Mouse (Mus musculus) left cerebral cortex, postnatal 36 days (tissue): ENCODE results near the gene Foxd2. TPM values are rescaled to one million over a fixed set of nuclear protein-coding genes. Genes with fewer than 3 reads are reported as not detected.
A peak's percentile ranks its signal among the peaks of the same experiment; 100 is the strongest.

Source experiments
- DNase-seq, 2 experiments: peaks; one replicate each; pipeline ENCODE4 v3.0.0; 2021 to 2022; ENCODE audit warnings: low spot score in 2 of 2, mixed read lengths in 1 of 2
- intact Hi-C: fragments of 180-260 bp; cut with DNase I; formaldehyde crosslinking; loops from one replicate; pipeline ENCODE4 v1.15.1; 2025
- total RNA-seq, 2 experiments: library from RNA; stranded (reverse); gene quantifications; 2 replicates each; pipeline ENCODE4 v1.2.3; 2021

Foxd2 gene
- total RNA-seq, 2 experiments from 2014 or later: 0.27 to 0.39 TPM

DNA sequence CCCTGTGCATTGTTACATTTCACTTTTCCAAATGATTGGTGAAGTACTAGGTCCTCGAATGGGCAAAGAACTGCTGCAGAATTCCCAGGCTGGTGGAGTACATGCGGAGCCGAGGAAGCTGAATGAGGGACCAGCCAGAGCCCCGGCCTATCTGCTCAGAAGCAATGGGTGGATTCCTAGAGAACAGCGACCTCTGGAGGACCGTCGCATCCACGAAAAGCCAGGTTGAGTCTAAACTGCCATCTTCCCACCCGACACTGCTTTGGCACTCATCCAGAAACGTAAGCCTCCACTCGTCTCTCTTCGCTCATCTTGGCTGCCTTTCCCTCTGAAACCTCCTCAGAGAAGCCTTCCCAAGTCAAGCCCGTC lies 4.9 kb upstream of the Foxd2 start:
- intact Hi-C loops: loop anchor here (5.0 kb wide), 2 partner anchors 246 to 1024 kb away; partner anchors contain the start of gene Dmbx1
- no peak for DNase-seq

GRCm38 (mm10) chr4:114912705-114913593 lies 4.3 kb upstream of the Foxd2 start:
- no peak for DNase-seq
- intact Hi-C loops: loop anchor here (5.0 kb wide), 2 partner anchors 246 to 1024 kb away; partner anchors contain the start of gene Dmbx1

- intact Hi-C loops: loop anchor here (5.0 kb wide), 2 partner anchors 243 to 1027 kb away; partner anchors contain the start of gene Dmbx1
- no peak for DNase-seq
Measured at GRCm38 (mm10) chr4:114909602-114910484, 1.2 kb upstream of the Foxd2 start.

DNA sequence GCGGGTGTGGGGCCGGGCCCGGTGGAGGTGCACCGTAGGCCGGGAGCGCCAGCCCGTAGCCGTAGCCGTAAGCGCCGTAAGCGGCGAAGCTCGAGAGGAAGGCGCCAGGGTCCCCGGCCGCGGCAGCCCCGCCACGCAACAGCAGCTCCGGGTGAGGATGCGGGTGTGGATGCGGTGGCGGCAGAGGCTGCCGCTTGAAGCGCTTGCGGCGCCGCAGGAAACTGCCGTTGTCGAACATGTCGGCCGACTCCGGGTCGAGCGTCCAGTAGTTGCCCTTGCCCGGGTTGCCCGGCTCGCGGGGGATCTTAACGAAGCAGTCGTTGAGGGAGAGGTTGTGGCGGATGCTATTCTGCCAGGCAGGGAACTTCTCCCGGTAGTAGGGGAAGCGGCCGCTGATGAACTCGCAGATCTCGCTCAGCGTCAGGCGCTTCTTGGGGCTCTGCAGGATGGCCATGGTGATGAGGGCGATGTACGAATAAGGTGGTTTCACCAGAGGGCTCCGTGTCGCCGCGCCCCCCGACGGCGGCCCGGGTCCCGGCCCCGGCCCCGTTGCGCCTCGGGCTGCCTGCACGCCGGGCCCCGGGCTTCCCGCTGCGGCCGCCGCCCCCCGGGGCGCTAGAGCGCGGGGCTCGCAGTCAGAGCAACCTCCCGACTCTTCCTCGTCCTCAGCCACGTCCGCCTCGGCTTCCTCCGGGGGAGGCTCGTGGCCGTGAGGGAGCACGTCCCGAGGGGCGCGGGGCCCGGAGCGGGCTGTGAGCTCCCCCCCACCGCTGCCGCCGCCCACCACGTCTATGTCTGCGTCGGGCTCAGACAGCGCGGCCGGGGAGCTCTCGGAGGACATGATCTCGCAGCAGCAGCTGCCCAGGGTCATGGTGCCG lies 483 bp downstream of the Foxd2 start:
- intact Hi-C loops: no loop called here

GRCm38 (mm10) chr4:114907056-114907917 lies 1.4 kb downstream of the Foxd2 start:
- intact Hi-C loops: no loop called here
- DNase-seq: no peak

More for the DNA sequence above, 483 bp downstream of the Foxd2 start:
- DNase-seq: peak in 1 of 2 experiments; percentile 26

- intact Hi-C loops: no loop called here
- no peak for DNase-seq
Measured at GRCm38 (mm10) chr4:114905969-114906680, 2.5 kb downstream of the Foxd2 start.

DNA sequence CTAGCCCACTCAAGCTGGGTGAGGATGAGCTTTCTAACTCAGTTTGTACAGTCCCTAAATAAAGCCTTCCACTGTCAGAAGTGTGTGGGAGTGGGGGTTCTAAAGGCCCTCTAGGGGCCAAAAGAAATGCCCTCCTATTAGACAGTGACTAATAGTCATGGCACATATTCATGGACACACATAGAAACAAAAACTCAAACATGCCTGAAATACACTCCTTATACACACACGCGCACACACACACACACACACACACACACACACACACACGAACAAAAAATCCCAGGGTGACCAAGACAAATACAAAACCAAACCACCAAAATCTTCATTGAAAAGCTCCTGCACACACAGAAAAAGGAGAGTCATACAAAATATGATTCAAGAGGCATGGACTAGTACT lies 3.2 kb downstream of the Foxd2 start:
- DNase-seq: no peak
- intact Hi-C loops: no loop called here

DNA sequence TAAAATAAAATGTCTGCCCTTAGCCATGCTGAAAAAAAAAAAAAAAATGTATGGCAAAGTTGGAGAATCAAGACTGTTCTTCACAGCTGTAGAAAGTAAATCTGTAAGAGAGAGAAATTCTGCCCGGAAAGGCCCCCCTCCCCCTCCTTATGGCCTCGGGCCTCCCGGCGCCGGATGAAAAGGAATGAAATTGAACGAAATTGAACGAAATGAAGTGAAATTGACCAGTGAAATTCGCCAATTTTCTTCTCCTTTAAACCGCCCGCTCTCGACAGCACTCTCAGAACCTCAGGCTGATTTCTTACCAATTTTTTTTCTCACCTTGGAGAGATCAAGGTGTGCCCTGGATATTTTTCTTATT lies 5.3 kb downstream of the Foxd2 start:
- no peak for DNase-seq
- intact Hi-C loops: loop anchor here (2.0 kb wide), 1 partner anchor 155 kb away; no protein-coding TSS in a partner anchor

DNA sequence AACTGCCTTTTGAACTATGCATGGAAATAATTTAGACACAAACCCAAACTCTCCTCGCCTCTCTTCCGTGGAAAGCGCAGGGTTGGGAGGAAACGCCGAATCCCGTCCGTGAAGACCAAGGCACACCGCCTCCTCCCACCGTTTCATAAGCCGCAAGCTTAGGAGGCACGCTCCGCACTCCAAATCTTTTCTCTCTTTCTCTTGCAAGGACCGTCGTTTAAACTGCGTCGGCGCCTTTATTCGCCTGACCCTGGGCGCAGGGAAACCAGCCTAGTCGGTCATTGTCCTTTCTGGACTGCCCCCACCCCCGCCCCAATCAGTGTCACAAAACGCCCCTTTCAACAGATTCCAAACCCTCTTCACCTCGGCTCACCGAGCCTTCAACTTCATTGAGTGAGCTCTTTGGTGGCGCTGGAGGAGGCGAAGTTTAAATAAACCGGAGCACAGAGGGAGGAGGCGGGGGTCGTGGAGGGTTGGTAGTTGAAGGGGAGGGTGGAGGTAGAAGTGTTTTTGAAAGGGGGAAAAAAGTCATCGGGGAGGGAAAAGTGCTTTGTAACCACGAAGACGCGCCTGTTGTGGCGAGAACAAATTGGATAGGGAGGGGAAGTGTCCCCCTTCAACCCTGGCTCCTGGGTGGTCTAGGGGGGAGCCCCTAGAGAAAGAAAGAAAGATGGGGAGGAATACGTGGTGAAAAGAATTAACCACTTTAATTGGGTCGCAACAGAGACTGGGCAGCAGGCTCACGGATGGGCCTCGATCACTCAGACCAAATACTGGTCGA lies 5.8 kb downstream of the Foxd2 start:
- DNase-seq: no peak
- intact Hi-C loops: loop anchor here (2.0 kb wide), 1 partner anchor 156 kb away; no protein-coding TSS in a partner anchor

- intact Hi-C loops: loop anchor here (2.0 kb wide), 1 partner anchor 157 kb away; no protein-coding TSS in a partner anchor
- DNase-seq: no peak
Measured at GRCm38 (mm10) chr4:114901643-114902351, 6.9 kb downstream of the Foxd2 start.

- intact Hi-C loops: no loop called here
Measured at GRCm38 (mm10) chr4:114900866-114901642, 7.6 kb downstream of the Foxd2 start.

GRCm38 (mm10) chr4:114899885-114900284 lies 8.8 kb downstream of the Foxd2 start:
- intact Hi-C loops: no loop called here
- no peak for DNase-seq

More at GRCm38 (mm10) chr4:114900866-114901642, 7.6 kb downstream of the Foxd2 start:
- no peak for DNase-seq

GRCm38 (mm10) chr4:114897853-114898252 lies 10.8 kb downstream of the Foxd2 start:
- no peak for DNase-seq
- intact Hi-C loops: no loop called here

DNA sequence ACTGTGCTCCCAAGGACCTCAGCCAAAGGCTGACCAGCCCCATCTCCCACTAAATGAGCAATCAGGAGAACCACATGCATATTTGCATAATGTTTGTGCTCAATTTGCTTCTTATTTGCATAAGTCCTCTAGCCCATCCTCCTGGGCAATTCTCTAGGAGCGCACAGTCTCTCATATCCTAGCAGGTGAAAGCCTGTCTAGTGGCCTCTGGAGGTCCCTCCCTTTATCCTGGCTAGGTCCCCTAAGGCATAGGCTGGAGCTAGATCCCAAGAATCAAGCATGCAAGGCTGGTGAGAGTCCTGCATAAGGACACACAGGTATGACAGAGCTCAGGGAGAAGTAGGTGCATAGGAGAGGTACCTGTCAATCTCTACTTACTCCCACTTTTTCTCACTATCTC lies 26.4 kb downstream of the Foxd2 start:
- intact Hi-C loops: no loop called here
- no peak for DNase-seq

GRCm38 (mm10) chr4:114876441-114876972 lies 32.2 kb downstream of the Foxd2 start:
- intact Hi-C loops: no loop called here

More at GRCm38 (mm10) chr4:114876441-114876972, 32.2 kb downstream of the Foxd2 start:
- DNase-seq: no peak
